Mouse (Mus musculus) cerebellum, adult 9-10 months (tissue): ENCODE measurements around the gene Rnf4.

Source experiments
- DNase-seq: peaks from one replicate; pipeline ENCODE4 v3.0.0; 2022

Gene Rnf4

GRCm38 (mm10) chr5:34340246-34340645, 4.2 kb downstream of the Rnf4 start:
- DNase-seq: no peak

GRCm38 (mm10) chr5:34352084-34352631, 16.1 kb downstream of the Rnf4 start:
- DNase-seq: no peak

DNA sequence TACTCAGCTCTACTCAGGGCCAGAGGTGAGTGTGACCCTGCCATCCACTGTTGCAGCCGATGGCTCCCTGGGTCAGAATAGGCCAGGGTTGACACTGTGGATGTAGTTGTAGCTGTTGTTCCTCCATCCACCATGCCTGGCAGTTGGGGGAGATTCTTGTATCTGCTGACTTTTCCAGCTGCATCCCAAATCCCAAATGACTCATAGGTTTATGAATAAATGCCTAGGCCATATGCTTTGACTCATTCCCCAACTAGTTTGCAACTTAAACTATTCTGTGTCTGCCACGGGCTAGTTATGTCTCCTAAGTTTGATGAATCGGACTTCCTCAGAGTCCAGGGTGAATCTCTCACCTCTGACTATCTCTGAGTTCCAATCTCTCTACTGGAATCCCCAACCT, 24.2 kb downstream of the Rnf4 start:
- no peak for DNase-seq

DNA sequence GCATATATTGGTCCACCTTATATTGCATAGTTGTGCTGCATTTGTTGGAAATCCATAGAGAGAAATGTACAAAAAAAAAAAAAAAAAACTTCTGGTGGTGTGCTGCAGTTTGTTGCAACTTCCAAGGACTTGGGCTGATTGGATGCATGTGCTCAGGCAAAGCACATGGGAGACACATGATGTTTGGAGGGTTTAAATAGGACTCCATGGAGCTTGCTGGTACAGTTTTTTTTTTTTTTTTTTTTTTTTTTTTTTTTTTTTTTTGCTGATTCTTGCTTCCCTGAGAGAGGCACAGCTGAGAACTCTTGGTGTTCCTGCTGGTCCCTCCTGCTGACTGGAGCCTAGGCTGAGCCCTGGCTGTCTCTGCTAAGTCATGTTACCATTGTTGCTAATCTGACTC, 27.0 kb downstream of the Rnf4 start:
- no peak for DNase-seq

DNA sequence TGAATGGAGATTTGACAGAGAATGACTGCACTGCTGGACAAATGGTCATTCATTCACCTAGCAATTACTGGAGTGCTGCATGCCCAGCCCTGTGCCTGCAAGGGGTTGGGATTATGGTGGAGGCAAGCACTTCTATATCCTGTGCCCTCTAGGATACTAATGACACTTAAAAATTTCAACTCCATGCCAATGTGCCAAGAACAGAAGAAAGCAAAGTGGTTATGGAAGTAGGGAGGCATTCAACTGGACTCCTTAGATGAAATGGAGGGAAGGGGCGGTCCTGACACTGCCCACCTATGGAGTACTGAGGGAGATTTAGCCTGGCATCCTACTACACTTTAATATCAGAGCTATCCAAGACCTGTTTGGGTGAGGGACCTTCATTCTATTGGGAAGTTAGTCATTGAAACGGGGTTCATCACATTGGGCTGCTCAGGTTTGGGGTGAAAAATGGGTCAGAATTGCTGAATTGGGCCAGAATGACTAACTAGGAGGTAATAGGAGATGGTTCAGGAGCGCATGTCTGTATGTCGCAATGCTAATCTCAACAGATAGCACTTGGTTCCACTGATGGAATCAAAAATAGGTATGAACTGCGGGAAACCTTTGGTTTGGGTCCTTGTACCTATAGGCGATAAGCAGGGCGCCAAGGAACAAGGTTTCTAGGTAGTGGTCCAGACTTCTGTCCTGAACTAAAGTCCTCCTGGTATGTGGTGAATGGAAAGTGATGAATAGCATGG, 32.6 kb downstream of the Rnf4 start:
- no peak for DNase-seq

- DNase-seq: peak; percentile 97
These were observed 33.4 kb downstream of the Rnf4 start, which contains the start of gene Fam193a for GRCm38 (mm10) chr5:34369341-34370021. Gene Fam193a (plus strand): TSS chr5:34369933.

DNA sequence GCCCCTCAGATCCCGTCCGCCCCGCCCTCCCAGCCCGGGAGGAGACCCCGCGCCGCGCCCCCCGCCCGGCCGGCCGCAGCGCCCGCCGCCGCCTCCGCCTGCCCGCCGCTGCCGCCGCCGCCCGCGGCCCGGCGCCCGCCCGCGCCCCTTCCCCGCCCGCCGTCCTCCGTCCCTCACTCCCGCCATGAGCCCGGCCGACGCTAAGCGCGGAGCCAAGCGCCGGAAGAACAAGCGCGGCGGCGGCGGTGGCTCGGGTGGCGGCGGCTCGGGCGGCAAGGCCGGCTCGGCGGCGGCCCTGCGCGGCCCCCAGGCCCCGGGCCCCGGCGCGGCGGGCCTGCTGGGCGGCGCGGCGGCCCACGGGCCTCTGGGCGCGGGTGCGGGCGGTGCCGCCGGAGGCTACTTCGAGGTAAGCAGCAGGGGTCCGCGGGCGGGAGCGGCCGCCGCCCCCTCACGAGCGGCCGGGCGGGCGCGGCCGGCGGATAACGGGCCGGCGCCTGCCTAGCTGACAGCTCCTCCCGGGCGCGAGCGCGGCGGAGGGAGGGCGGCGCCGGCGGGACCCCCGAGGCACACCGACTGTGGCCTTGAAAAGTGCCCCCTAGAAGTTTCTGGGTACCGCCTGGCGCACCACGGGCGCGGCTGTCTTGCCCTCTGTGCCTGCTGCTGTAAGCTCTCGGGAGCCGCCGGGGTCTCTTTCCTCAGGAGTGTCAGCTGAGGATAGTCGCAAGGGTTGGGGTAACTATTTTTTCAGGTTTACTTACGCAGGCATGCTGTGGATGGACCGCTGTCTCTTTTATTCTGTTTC, 34.1 kb downstream of the Rnf4 start:
- DNase-seq: peak; percentile 62

GRCm38 (mm10) chr5:34370840-34371239, 34.8 kb downstream of the Rnf4 start:
- DNase-seq: no peak

DNA sequence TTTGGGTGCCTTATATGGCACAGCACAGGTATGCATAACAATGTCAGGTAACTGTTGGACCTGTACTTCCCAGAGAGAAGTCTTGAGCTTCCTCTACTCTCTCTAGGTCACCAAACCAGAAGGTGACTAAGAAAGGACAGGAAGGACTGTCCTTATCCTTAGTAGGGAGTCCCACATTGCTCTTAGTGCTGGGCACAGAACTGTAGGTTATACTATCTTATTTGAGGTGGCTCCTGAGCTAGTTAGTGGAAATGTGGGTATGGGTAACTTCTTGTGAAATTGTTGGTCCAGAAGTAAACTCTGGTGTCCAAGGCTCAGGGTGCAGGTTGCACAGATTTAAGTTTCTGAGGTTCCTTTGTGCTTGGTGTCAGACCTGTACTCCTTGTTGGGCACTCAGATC, 36.1 kb downstream of the Rnf4 start:
- no peak for DNase-seq

GRCm38 (mm10) chr5:34372541-34372940, 36.5 kb downstream of the Rnf4 start:
- no peak for DNase-seq

DNA sequence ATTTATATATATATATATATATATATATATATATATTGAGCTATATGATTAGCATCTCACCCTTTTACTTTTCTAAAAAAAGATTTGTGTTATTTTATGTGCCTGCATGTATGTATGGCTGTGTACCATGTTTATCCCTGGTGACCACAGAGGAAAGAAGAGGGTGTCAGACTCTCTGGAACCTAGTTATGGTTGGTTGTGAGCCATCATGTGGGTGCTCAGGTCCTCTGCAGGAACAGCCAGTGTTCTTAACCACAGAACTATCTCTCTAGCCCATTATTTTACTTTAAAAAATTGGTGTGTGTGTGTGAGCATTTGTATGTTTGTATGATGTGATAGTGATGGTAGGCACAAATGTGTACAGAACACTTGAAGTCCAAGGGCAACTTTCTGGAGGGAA, 42.7 kb downstream of the Rnf4 start:
- no peak for DNase-seq

- no peak for DNase-seq
These were observed 45.6 kb downstream of the Rnf4 start for GRCm38 (mm10) chr5:34381700-34382099.

DNA sequence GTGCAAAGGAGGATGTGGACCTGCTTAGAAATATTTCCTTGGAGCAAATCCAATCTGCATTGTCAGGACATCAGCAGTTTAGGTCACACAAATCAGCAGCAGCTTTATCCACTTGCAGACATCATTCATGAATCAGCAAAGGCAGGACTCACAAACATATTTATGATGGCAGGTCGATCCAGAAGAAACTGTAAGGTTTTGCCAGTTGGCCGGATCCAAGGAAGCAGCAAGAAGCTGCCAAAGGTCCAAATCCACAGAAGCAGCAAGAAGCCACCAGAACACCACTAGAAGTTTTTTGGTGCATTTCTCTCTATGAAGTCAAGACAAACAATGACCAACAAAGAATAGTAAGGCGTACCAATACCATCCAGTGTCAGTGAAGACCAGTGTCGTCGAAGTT, 49.5 kb downstream of the Rnf4 start:
- DNase-seq: no peak

- DNase-seq: no peak
These were observed 50.7 kb downstream of the Rnf4 start for GRCm38 (mm10) chr5:34386744-34387143.

- DNase-seq: no peak
These were observed 57.2 kb downstream of the Rnf4 start for GRCm38 (mm10) chr5:34393251-34393650.

- no peak for DNase-seq
These were observed 59.3 kb downstream of the Rnf4 start for GRCm38 (mm10) chr5:34395347-34395746.

DNA sequence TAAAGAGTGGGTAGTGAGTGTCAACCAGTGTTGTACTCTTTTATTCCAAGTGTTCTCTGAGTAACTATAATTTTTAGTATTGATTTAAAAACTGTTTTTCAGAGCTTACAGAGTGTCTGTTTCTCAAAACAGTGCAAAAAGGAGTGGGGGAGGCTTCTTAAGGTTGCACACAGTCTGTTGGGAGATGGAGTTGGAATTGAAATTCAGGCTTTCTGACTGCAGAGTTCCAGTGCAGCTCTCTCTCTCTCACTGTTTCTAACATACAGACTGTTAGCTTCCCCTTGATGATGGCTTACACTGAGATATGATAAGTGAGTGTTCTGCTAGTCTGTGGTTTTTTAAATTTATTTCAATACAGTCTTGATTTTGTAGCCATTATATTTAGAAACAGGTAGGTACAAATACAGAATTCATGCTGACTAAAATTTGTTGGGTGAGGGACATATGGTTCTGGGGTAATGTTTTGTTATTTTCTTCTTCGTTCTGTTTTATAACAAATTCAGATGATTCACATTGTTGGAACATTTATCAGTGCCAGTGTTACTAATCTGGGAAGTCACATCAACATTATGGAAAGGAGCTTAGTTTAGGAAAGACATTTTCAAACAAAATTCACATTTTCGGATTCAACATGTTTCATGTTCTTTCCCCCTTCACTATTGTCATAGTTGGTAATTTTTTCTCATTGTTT, 59.9 kb downstream of the Rnf4 start:
- DNase-seq: no peak

DNA sequence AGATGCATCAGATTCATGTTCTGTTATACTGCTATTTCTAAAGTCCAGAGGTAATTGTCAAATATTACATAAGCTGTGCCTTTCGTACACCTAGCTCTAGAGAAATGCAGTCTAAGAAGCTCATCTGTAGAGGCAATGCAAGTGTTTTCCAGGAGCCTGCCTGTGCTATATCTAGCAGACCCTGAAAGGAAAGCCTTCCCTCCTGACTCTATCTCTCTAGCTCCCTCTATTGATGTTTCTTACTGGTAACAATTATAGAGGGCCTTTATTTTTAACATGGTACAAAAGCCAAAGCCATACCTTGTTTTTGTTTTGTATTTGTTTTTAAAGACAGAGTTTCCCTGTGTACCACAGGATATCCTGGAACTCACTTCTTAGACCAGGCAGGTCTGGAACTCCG, 61.8 kb downstream of the Rnf4 start:
- peak; percentile 49 for DNase-seq

DNA sequence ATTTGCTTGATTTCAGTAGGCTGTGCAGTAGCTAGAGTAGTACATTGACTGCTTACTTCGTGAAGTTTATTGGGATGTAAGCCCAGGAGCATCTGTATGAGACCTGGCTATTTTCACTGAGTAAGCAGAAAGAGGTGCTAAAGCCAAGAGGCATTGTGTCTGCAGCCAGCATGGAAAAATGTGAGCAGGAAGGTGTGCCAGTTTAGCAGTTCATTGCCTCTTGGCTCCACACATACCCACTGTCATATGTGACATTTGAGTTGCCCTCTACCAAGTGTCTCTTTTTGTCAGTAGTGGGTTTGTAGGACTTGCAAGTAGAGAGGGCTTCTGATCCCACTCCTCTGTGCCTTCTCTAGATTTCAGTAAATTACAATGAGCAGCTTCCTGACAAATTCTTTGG, 62.2 kb downstream of the Rnf4 start:
- DNase-seq: peak; percentile 52
